Mouse (Mus musculus) embryonic fibroblast, embryonic 13.5 days (primary cell): ENCODE measurements at regions not wholly inside any gene's neighbourhood (a gene's known extent, or its start where the extent isn't known, plus 50 kb on each side); places are given as distances from the start of the nearest gene placed in this dataset.

ENCODE experiments used
- H3K27ac ChIP-seq: 2 replicates; pipeline ENCODE4 v1.5.1; 2012; ENCODE audit warnings: low read length, control low read depth, inconsistent platforms; ENCODE audit not compliant: insufficient read depth
- H3K4me1 ChIP-seq: 2 replicates; pipeline ENCODE4 v1.6.1; 2011; ENCODE audit warnings: low read length; ENCODE audit not compliant: control insufficient read depth, insufficient read depth
- H3K4me3 ChIP-seq: 2 replicates; pipeline ENCODE4 v1.5.1; 2011; ENCODE audit warnings: mild to moderate bottlenecking, control low read depth, low read length; ENCODE audit not compliant: insufficient read depth
- CTCF ChIP-seq: IDR thresholded peaks from 2 replicates; pipeline ENCODE4 v1.5.1; 2011; ENCODE audit warnings: mild to moderate bottlenecking, control low read depth, low read length, moderate library complexity, borderline replicate concordance; ENCODE audit not compliant: insufficient read depth
- POLR2A ChIP-seq: IDR thresholded peaks from 2 replicates; pipeline ENCODE4 v1.6.1; 2011; ENCODE audit warnings: low read depth, mild to moderate bottlenecking, control low read depth, low read length, moderate library complexity

DNA sequence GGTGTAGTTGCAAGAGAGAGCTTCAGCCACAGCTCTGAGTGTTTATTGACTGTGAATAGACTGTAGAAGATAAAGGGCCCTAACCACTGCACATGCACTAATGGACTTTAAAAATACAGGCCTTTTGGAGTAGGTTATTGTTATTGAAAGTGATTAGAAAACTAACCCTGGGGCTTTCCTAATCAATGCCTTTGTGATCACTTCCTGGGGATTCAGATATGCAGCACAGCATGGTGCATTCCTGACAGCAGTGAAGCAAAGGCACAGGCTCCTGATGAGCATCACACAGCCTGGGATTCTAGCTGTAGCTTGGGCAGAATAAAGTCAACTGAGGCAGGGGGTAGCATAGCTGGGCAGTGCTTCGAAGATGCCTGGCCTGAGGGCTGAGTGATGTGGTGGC is 87.3 kb downstream of the Gm11077 start:
- Histone ChIP-seq H3K4me1 (no peaks in the 10 kb centered on the region), H3K4me3 (no peak overlapping the region), H3K27ac (no peak overlapping the region)
- TF ChIP-seq POLR2A: no peak
- no peak for TF ChIP-seq CTCF

DNA sequence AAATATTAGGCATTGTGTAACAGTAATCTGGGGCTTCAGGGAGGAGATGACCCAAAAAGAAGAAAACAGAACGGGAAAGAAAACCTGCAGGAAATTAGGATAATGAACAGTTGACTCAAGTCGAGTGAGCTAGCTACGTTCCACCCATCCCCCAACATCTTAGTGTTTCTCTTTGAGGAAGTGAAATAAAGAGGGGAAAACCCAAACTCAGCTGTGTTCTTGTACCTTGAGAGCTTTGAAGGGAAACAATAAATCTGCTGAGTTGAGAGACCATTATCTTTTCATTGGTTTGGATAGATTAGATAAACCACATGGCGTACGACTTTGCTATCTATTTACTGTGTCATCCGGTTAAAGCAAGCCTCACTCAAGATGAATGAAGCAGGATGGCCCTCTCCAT is 87.7 kb downstream of the Gm11077 start:
- H3K4me1 ChIP-seq: no peaks in the 10 kb centered on the region
- TF ChIP-seq POLR2A (no peak), CTCF (no peak)

DNA sequence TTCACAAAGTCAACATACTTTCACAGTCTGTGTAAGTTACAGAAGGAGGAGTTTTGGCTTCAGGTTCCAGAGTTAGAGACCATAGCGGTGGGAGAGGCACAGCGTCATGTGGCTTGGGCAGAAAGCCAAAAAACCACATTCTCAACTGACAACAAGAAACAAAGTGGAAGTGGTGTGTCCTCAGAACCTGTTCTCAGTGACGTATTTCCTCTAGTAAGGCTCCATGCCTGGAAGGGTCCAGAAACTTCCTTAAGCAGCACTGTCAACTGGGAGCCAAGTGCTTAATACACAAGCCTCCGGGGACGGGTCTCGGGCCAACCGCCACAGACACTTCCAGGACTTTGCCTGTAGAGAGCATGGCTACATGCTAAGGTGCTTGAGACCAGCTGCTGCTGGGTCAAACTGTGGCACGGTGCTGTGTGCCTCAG is 90.4 kb downstream of the Gm11077 start:
- TF ChIP-seq CTCF (no peak), POLR2A (no peak)
- no peaks in the 10 kb centered on the region for H3K4me1 ChIP-seq
- no peak overlapping the region for H3K4me3 ChIP-seq
- H3K27ac ChIP-seq: no peak overlapping the region

More for the DNA sequence above, 87.7 kb downstream of the Gm11077 start:
- Histone ChIP-seq H3K27ac (no peak overlapping the region), H3K4me3 (no peak overlapping the region)

DNA sequence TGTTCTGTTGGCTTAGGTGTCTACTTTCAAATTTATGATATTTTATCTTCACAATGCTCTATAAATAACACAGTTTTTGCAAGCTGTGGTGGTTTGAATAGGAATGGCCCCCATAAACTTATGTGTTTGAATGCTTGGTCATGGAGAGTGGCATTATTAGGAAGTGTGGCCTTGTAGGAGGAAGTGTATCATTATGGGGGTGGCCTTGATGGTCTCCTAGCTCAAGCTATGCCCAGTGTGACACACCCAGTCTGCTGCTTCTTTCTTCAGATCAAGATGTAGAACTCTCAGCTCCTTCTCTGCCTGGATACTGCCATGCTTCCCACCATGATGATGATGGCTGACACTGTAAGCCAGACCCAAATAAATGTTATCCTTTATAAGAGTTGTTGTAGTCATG is 97.4 kb downstream of the Gm11077 start:
- no peaks in the 10 kb centered on the region for H3K4me1 ChIP-seq
- TF ChIP-seq CTCF (no peak), POLR2A (no peak)
- no peak overlapping the region for H3K27ac ChIP-seq
- no peak overlapping the region for H3K4me3 ChIP-seq

DNA sequence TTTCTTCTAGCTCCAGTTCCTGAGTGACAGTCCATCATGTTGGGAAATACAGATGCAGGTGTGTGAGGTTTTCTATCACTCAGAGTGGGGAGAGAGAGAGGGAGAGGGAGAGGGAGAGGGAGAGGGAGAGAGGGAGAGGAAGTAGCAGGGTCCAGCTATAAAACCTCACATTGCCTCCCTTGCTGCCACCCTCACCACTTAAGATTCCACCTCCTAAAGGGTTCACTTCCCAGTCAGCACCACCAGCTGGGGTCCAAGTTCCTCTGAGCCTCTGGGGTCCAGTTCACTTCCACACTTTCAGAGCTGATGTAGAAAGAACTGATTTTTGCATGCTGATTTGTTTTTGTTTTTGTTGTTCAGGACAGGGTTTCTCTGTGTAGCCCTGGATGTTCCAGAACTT is 98.6 kb downstream of the Gm11077 start:
- H3K27ac ChIP-seq: no peak overlapping the region
- TF ChIP-seq POLR2A (no peak), CTCF (no peak)
- H3K4me3 ChIP-seq: no peak overlapping the region
- no peaks in the 10 kb centered on the region for H3K4me1 ChIP-seq

DNA sequence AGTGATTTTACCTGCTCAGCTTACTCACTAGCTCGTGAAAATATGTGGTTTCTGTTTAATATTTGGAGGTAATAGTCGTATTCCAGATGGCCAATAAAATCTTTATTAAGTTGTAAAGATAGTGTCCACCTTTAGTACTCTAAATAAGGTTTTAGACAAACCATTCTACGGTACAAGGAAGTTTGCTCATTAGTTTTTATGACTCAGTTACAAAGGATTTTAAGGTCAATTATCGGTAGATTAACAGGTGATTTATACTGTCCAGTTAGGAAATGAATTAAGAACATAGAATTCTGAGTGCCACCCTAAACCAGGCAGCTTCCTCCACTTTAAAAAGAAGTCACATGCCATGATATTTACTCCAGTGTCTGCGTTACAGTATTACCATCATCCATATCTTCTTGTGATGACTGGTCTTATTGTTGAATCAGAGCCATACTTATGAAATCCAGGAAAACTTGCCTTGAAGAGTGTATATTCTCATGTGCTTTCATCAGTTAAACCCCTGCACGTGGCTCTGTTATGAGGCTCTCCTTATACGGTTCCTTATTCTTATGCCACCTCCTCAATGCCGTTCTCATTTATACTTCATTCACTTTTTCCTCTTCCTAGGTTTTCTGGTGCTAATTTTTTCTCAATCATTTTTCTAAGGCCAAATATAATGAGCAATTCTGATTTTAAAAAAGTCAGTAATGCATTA is 114.4 kb downstream of the Gm11077 start:
- TF ChIP-seq CTCF (no peak), POLR2A (no peak)
- peaks cover 4% of the 10 kb centered on the region; the same call in 1 of the 2 replicates for H3K4me1 ChIP-seq
- H3K4me3 ChIP-seq: no peak overlapping the region
- H3K27ac ChIP-seq: no peak overlapping the region

DNA sequence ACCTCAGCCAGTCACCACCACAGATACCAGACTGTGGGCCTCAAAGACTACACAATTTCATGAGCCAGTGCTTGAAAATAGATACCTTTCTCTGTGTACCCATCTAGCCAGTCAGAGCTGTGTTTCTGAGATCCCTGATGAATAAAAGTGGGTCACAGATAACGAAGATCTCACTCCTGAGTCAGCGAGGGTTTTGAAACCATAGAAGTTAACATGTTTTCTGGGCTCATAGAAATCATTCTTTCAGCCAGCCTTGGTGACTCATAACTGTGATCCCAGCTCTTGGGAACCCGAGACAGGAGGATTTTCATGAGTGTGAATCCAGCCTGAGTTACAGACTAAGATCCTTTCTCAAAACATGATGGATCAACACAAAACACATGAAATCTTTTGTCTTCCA is 118.1 kb downstream of the Gm11077 start:
- no peak for TF ChIP-seq POLR2A
- H3K4me1 ChIP-seq: peaks cover 4% of the 10 kb centered on the region; the same call in 1 of the 2 replicates
- peak overlapping the region; percentile 95 for H3K27ac ChIP-seq
- H3K4me3 ChIP-seq: no peak overlapping the region

DNA sequence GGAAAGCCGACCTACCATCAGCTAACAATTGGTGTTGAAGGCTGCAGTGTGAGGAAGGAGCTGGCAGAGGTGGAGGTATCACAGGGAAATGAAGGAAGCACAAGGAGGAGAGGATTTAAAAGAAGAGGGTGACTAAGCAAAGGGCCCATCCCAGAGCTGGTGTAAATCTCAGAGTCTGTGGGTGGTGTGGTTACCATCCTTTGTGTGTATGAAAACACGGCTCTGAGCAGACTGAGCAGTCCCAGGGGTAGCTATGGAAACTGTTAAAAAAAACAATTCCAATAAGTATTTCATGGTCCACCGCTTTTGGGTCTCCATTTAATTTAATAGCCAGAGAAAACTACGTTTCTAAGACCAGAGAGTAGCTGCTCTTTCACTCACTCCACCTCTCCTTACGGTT is 123.3 kb downstream of the Gm11077 start:
- TF ChIP-seq CTCF (no peak), POLR2A (no peak)
- no peak overlapping the region for H3K27ac ChIP-seq
- peaks cover 6% of the 10 kb centered on the region for H3K4me1 ChIP-seq
- H3K4me3 ChIP-seq: no peak overlapping the region

DNA sequence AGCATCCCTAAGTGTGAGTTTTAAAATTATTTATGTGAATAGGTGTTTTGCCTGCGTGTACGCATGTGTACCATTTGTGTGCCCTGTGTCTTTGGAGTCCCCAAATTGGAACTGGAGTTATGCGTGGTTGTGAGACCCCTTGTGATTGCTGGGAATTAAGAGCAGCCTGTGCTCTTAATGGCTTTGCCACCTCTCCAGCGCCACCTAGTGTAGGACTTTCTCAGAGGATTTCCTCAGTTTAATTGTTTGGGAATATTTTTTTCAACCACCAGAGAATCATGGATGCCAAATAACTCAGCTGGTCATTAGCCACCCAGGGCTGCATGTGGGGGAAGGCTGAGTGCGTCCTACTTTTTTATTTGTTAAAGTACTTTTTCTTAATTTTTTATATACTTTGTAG is 124.4 kb downstream of the Gm11077 start:
- Histone ChIP-seq H3K27ac (no peak overlapping the region), H3K4me3 (no peak overlapping the region), H3K4me1 (peaks cover 6% of the 10 kb centered on the region)
- TF ChIP-seq CTCF (no peak), POLR2A (no peak)

DNA sequence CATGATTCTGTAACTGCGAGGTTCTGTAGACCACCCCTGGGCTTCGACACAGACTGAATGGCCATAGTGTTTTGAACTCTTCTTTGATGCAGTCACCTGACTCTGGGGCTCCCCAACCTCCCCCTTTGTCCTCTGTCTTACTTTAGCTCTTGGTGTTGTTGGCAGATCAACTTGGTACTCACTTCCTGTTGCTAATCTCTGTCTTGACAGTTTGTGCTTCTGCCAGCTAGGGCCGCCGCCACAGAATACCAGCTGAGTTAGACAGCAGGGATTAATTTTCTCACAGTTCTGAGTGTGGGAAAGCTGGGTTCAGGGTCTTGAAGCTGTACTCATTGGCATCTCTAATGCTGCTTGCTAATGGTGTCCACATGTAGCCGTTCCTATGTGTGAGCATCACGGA is 125.6 kb downstream of the Gm11077 start:
- TF ChIP-seq POLR2A (no peak), CTCF (no peak)
- no peak overlapping the region for H3K27ac ChIP-seq
- H3K4me3 ChIP-seq: no peak overlapping the region
- peaks cover 6% of the 10 kb centered on the region for H3K4me1 ChIP-seq
